10 mouse cellular contexts compared by ENCODE assay signal in genomic region chr16:95196622-95197021, GRCm38 (mm10).
DNase-seq lines count a peak whose midpoint lies in the region; ATAC-seq lines count a peak whose summit lies in the region.
"Had no signal": no experiment of that assay in that cellular context is flagged by ENCODE, and none has a peak within 500 bp of the region (broad histone marks: within the 10 kb centered on the region; RNA-seq: fewer than 3 reads in every experiment).

No protein-coding gene starts in this region.

- H3K27me3 ChIP-seq in intestine, embryonic 14.5 days (replicated peaks; ENCODE audit: control insufficient read depth, insufficient read depth, low read length) = no peaks in the 10 kb centered on the region
- H3K27me3 ChIP-seq in intestine, embryonic 16.5 days (replicated peaks; ENCODE audit: control insufficient read depth, insufficient read depth, low read length) = no peaks in the 10 kb centered on the region; the same call in 1 of the 2 replicates
- peaks cover 5% of the 10 kb centered on the region; the same call in 1 of the 2 replicates for H3K27me3 ChIP-seq in embryonic facial prominence, embryonic 10.5 days (replicated peaks; ENCODE audit: low read depth, poor library complexity, severe bottlenecking)
- H3K27me3 ChIP-seq in limb, embryonic 13.5 days = peaks cover 14% of the 10 kb centered on the region; the same call in 1 of the 2 replicates

- H3K27ac ChIP-seq in intestine, embryonic 14.5 days (ENCODE audit: low read depth) = no peak overlapping the region
- H3K27ac ChIP-seq in intestine, embryonic 16.5 days (ENCODE audit: low read length) = no peak overlapping the region
- H3K27ac ChIP-seq in embryonic facial prominence, embryonic 10.5 days (replicated peaks) = no peak overlapping the region
- no peak overlapping the region for H3K27ac ChIP-seq in limb, embryonic 13.5 days
- H3K27ac ChIP-seq: embryonic facial prominence, embryonic 15.5 days had no signal

- ATAC-seq in intestine, embryonic 14.5 days (replicated peaks; ENCODE audit: low FRiP score, low TSS enrichment, low read depth) = no peak
- ATAC-seq in intestine, embryonic 16.5 days = no peak
- ATAC-seq in inflammation-experienced regulatory T-cells, adult 6 months = peak; percentile 59
- ATAC-seq in limb, embryonic 13.5 days (ENCODE audit: low FRiP score, low read depth) = peak; percentile 48; the same call in 1 of the 2 replicates

- H3K4me1 ChIP-seq in intestine, embryonic 14.5 days (replicated peaks; ENCODE audit: control insufficient read depth, insufficient read depth, low read length) = no peaks in the 10 kb centered on the region
- no peaks in the 10 kb centered on the region for H3K4me1 ChIP-seq in intestine, embryonic 16.5 days (ENCODE audit: control insufficient read depth, insufficient read depth, low read length)
- H3K4me1 ChIP-seq in embryonic facial prominence, embryonic 10.5 days = peaks cover 10% of the 10 kb centered on the region
- H3K4me1 ChIP-seq in limb, embryonic 13.5 days = no peaks in the 10 kb centered on the region
- H3K4me1 ChIP-seq: embryonic facial prominence, embryonic 15.5 days had no signal

- no peak overlapping the region for H3K4me2 ChIP-seq in intestine, embryonic 14.5 days (ENCODE audit: low read length)
- H3K4me2 ChIP-seq in intestine, embryonic 16.5 days (ENCODE audit: low read depth, low read length) = no peak overlapping the region
- H3K4me2 ChIP-seq in limb, embryonic 13.5 days (replicated peaks) = no peak overlapping the region
- H3K4me2 ChIP-seq: embryonic facial prominence, embryonic 15.5 days had no signal

- H3K36me3 ChIP-seq in intestine, embryonic 14.5 days (ENCODE audit: control insufficient read depth, insufficient read depth, low read length) = no peaks in the 10 kb centered on the region
- H3K36me3 ChIP-seq in intestine, embryonic 16.5 days (ENCODE audit: control insufficient read depth, insufficient read depth, low read length) = no peaks in the 10 kb centered on the region
- no peaks in the 10 kb centered on the region for H3K36me3 ChIP-seq in embryonic facial prominence, embryonic 10.5 days (replicated peaks)
- H3K36me3 ChIP-seq in limb, embryonic 13.5 days = no peaks in the 10 kb centered on the region
- H3K36me3 ChIP-seq: embryonic facial prominence, embryonic 15.5 days had no signal

- no peaks in the 10 kb centered on the region for H3K9me3 ChIP-seq in intestine, embryonic 14.5 days (ENCODE audit: control insufficient read depth, low read length)
- H3K9me3 ChIP-seq in intestine, embryonic 16.5 days (ENCODE audit: control insufficient read depth, low read length) = no peaks in the 10 kb centered on the region
- no peaks in the 10 kb centered on the region for H3K9me3 ChIP-seq in embryonic facial prominence, embryonic 10.5 days
- H3K9me3 ChIP-seq in limb, embryonic 13.5 days = no peaks in the 10 kb centered on the region
- H3K9me3 ChIP-seq: embryonic facial prominence, embryonic 15.5 days had no signal

- no peak overlapping the region for H3K9ac ChIP-seq in intestine, embryonic 14.5 days (ENCODE audit: low read length)
- no peak overlapping the region for H3K9ac ChIP-seq in intestine, embryonic 16.5 days (ENCODE audit: low read depth, low read length)
- no peak overlapping the region for H3K9ac ChIP-seq in limb, embryonic 13.5 days
- H3K9ac ChIP-seq: embryonic facial prominence, embryonic 15.5 days had no signal

- DNase-seq in intestine, embryonic 14.5 days (ENCODE audit: low spot score) = peak; percentile 92
- peak; percentile 87 for DNase-seq in adrenal gland, postnatal 25 days
- DNase-seq in embryonic facial prominence, embryonic 10.5 days (ENCODE audit: low spot score) = peak; percentile 83
- peak; percentile 58 for DNase-seq in retina, postnatal 1 day
- peak; percentile 79 for DNase-seq in thymus, postnatal 25 days

- no peak overlapping the region for H3K4me3 ChIP-seq in intestine, embryonic 14.5 days (ENCODE audit: low read depth, low read length)
- no peak overlapping the region for H3K4me3 ChIP-seq in intestine, embryonic 16.5 days (ENCODE audit: low read length)
- no peak overlapping the region for H3K4me3 ChIP-seq in embryonic facial prominence, embryonic 10.5 days
- H3K4me3 ChIP-seq in limb, embryonic 13.5 days = no peak overlapping the region
- H3K4me3 ChIP-seq: embryonic facial prominence, embryonic 15.5 days; myocyte had no signal

- WGBS in intestine, embryonic 14.5 days = 0% methylated on average over 1 of the region's 1 CpGs
- 0% methylated on average over 1 of the region's 1 CpGs for WGBS in intestine, embryonic 16.5 days
- 0% methylated on average over 1 of the region's 1 CpGs for WGBS in embryonic facial prominence, embryonic 10.5 days
- 0% methylated on average over 1 of the region's 1 CpGs for WGBS in limb, embryonic 13.5 days

Comparison
In these comparisons a context has a peak if more than half of its experiments do, and no peak if none do; other contexts are left out.
1. ATAC-seq: peak in inflammation-experienced regulatory T-cells, adult 6 months (single experiment) and limb, embryonic 13.5 days (single experiment); none in intestine, embryonic 14.5 days (single experiment) and intestine, embryonic 16.5 days (single experiment).
2. Peak in every context shown above with its lines, with median percentiles within 50 percentile points of each other: DNase-seq.